ENCODE assay signal across 20 mouse cellular contexts in genomic region chr17:31514696-31515095, GRCm38 (mm10). TPM values are rescaled to one million over a fixed set of nuclear protein-coding genes. Genes with fewer than 3 reads are reported as not detected.
DNase-seq lines count a peak whose midpoint lies in the region; ATAC-seq and TF ChIP-seq lines count a peak whose summit lies in the region.
"Had no signal": no experiment of that assay in that cellular context is flagged by ENCODE, and none has a peak within 500 bp of the region (broad histone marks: within the 10 kb centered on the region; RNA-seq: fewer than 3 reads in every experiment).

No protein-coding gene starts in this region.

- ATAC-seq in hindbrain, embryonic 12.5 days (ENCODE audit: low FRiP score) = no peak
- no peak for ATAC-seq in hindbrain, postnatal 0 days
- ATAC-seq in midbrain, embryonic 14.5 days (ENCODE audit: low FRiP score, low TSS enrichment) = no peak
- ATAC-seq in midbrain, embryonic 13.5 days = no peak
- ATAC-seq: activated CD4-positive, CD25-positive, alpha-beta regulatory T cell, adult 4 months; CD4-positive, CD25-positive, alpha-beta regulatory T cell, adult 4 months; forebrain, embryonic 14.5 days; forebrain, postnatal 0 days; intestine, embryonic 15.5 days had no signal

- no peak for TF ChIP-seq POLR2A in brain, embryonic 14.5 days (IDR thresholded peaks at IDR 0.05; ENCODE audit: borderline replicate concordance, extremely low read depth, insufficient read depth, insufficient read length, poor library complexity, severe bottlenecking)

- peaks cover 12% of the 10 kb centered on the region for H3K4me1 ChIP-seq in hindbrain, embryonic 12.5 days
- peaks cover 3% of the 10 kb centered on the region; the same call in 1 of the 2 replicates for H3K4me1 ChIP-seq in hindbrain, postnatal 0 days (ENCODE audit: insufficient read depth, low read length)
- H3K4me1 ChIP-seq in midbrain, embryonic 14.5 days (ENCODE audit: control insufficient read depth, insufficient read depth, low read length) = peaks cover 11% of the 10 kb centered on the region
- H3K4me1 ChIP-seq in midbrain, embryonic 13.5 days (replicated peaks) = peaks cover 22% of the 10 kb centered on the region

- no peaks in the 10 kb centered on the region for H3K9me3 ChIP-seq in hindbrain, embryonic 12.5 days (replicated peaks)
- no peaks in the 10 kb centered on the region for H3K9me3 ChIP-seq in hindbrain, postnatal 0 days (ENCODE audit: low read length)
- H3K9me3 ChIP-seq in midbrain, embryonic 14.5 days (ENCODE audit: control insufficient read depth, low read length) = no peaks in the 10 kb centered on the region
- H3K9me3 ChIP-seq in midbrain, embryonic 13.5 days = no peaks in the 10 kb centered on the region
- H3K9me3 ChIP-seq: forebrain, embryonic 10.5 days; intestine, embryonic 15.5 days had no signal

- H3K4me3 ChIP-seq in hindbrain, embryonic 12.5 days = no peak overlapping the region
- H3K4me3 ChIP-seq in hindbrain, postnatal 0 days (ENCODE audit: low read length) = no peak overlapping the region
- H3K4me3 ChIP-seq in midbrain, embryonic 14.5 days (replicated peaks; ENCODE audit: low read depth, low read length) = no peak overlapping the region
- no peak overlapping the region for H3K4me3 ChIP-seq in midbrain, embryonic 13.5 days (replicated peaks)
- H3K4me3 ChIP-seq: forebrain, embryonic 10.5 days; gastrocnemius, adult 2 months; intestine, embryonic 15.5 days had no signal

- no peak for TF ChIP-seq CTCF in hindbrain, postnatal 0 days (IDR thresholded peaks at IDR 0.05; ENCODE audit: low read depth)
- no peak for TF ChIP-seq CTCF in brain, embryonic 14.5 days (IDR thresholded peaks at IDR 0.05; ENCODE audit: borderline replicate concordance, extremely low read depth, insufficient read depth, insufficient read length)

- H3K27ac ChIP-seq in hindbrain, embryonic 12.5 days = 0 out of 2 replicates have a peak overlapping the region, but pooled peaks have one; percentile 37
- H3K27ac ChIP-seq in hindbrain, postnatal 0 days = no peak overlapping the region
- H3K27ac ChIP-seq in midbrain, embryonic 14.5 days (replicated peaks; ENCODE audit: low read depth, low read length) = no peak overlapping the region
- no peak overlapping the region for H3K27ac ChIP-seq in midbrain, embryonic 13.5 days
- H3K27ac ChIP-seq: forebrain, embryonic 10.5 days; gastrocnemius, adult 2 months; intestine, embryonic 15.5 days had no signal

- WGBS in hindbrain, embryonic 12.5 days = 50% methylated on average over 1 of the region's 1 CpGs
- WGBS in hindbrain, postnatal 0 days = 59% methylated on average over 1 of the region's 1 CpGs
- 68% methylated on average over 1 of the region's 1 CpGs for WGBS in midbrain, embryonic 14.5 days
- 48% methylated on average over 1 of the region's 1 CpGs for WGBS in midbrain, embryonic 13.5 days

- no peak for DNase-seq in hindbrain, postnatal 0 days (ENCODE audit: low spot score)
- DNase-seq in midbrain, embryonic 14.5 days = peak; percentile 69
- peak; percentile 35 for DNase-seq in brain, embryonic 14.5 days (ENCODE audit: low read depth)
- DNase-seq in layer of hippocampus, postnatal 36 days = no peak
- DNase-seq: adrenal gland, adult 8-10 months; cerebellum, adult 11-12 months; cerebellum, adult 8-10 months; forebrain, postnatal 0 days; gastrocnemius, adult 2 months; gastrocnemius, postnatal 14 days; heart, adult 11 months; kidney, adult 11 months had no signal

- H3K4me2 ChIP-seq in hindbrain, embryonic 12.5 days (replicated peaks) = no peak overlapping the region
- H3K4me2 ChIP-seq in hindbrain, postnatal 0 days (ENCODE audit: low read depth, low read length) = no peak overlapping the region
- no peak overlapping the region for H3K4me2 ChIP-seq in midbrain, embryonic 14.5 days (ENCODE audit: low read length)
- H3K4me2 ChIP-seq in midbrain, embryonic 13.5 days (replicated peaks) = no peak overlapping the region
- H3K4me2 ChIP-seq: heart, embryonic 11.5 days; intestine, embryonic 15.5 days had no signal

- no peaks in the 10 kb centered on the region for H3K36me3 ChIP-seq in hindbrain, embryonic 12.5 days
- H3K36me3 ChIP-seq in hindbrain, postnatal 0 days (ENCODE audit: insufficient read depth, low read length) = peaks cover 7% of the 10 kb centered on the region
- peaks cover 3% of the 10 kb centered on the region for H3K36me3 ChIP-seq in midbrain, embryonic 14.5 days (ENCODE audit: control insufficient read depth, insufficient read depth, low read length)
- peaks cover 3% of the 10 kb centered on the region for H3K36me3 ChIP-seq in midbrain, embryonic 13.5 days

- no peaks in the 10 kb centered on the region for H3K27me3 ChIP-seq in hindbrain, embryonic 12.5 days
- no peaks in the 10 kb centered on the region for H3K27me3 ChIP-seq in hindbrain, postnatal 0 days (ENCODE audit: insufficient read depth, low read length)
- H3K27me3 ChIP-seq in midbrain, embryonic 14.5 days (ENCODE audit: control insufficient read depth, insufficient read depth, low read length) = no peaks in the 10 kb centered on the region
- H3K27me3 ChIP-seq in midbrain, embryonic 13.5 days = no peaks in the 10 kb centered on the region
- H3K27me3 ChIP-seq: intestine, embryonic 15.5 days had no signal

- H3K9ac ChIP-seq in hindbrain, embryonic 12.5 days = no peak overlapping the region
- H3K9ac ChIP-seq in hindbrain, postnatal 0 days (replicated peaks; ENCODE audit: low read length) = no peak overlapping the region
- no peak overlapping the region for H3K9ac ChIP-seq in midbrain, embryonic 14.5 days (replicated peaks; ENCODE audit: low read length)
- no peak overlapping the region for H3K9ac ChIP-seq in midbrain, embryonic 13.5 days (replicated peaks)
- H3K9ac ChIP-seq: forebrain, postnatal 0 days; intestine, embryonic 15.5 days had no signal

RNA-seq across cellular contexts. Expression of gene Wdr4, which starts 5.1 kb away (rescaled TPM):
- polyA plus RNA-seq in hindbrain, embryonic 12.5 days (2016; fragmentation: Nextera tagmentation; extraction: Ambion mirVana) = 36.2 and 39.0 TPM in 2 replicates
- total RNA-seq in hindbrain, postnatal 0 days (2014; rRNA removed) = 50.9 and 56.5 TPM in 2 replicates
- polyA plus RNA-seq in hindbrain, postnatal 0 days (2015; fragmentation: Nextera tagmentation; extraction: Ambion mirVana) = 26.3 and 26.8 TPM in 2 replicates
- polyA plus RNA-seq in midbrain, embryonic 14.5 days (2014; fragmentation: Nextera tagmentation; extraction: Ambion mirVana) = 32.2 and 40.3 TPM in 2 replicates
- 39.6 and 43.1 TPM in 2 replicates for polyA plus RNA-seq in midbrain, embryonic 13.5 days (2015; fragmentation: Nextera tagmentation; extraction: Ambion mirVana)
- polyA plus RNA-seq in brain, embryonic 14.5 days (2012; rRNA removed) = 40.9 and 50.4 TPM in 2 replicates
- total RNA-seq in layer of hippocampus, postnatal 36 days (2021) = 10 to 100 TPM; 19.5 to 22.6 TPM

RNA-seq across cellular contexts. Expression of gene Ndufv3, which starts 5.2 kb away (rescaled TPM):
- polyA plus RNA-seq in hindbrain, embryonic 12.5 days (2016; fragmentation: Nextera tagmentation; extraction: Ambion mirVana) = 230 and 273 TPM in 2 replicates
- total RNA-seq in hindbrain, postnatal 0 days (2014; rRNA removed) = 226 and 267 TPM in 2 replicates
- polyA plus RNA-seq in hindbrain, postnatal 0 days (2015; fragmentation: Nextera tagmentation; extraction: Ambion mirVana) = 562 and 575 TPM in 2 replicates
- polyA plus RNA-seq in midbrain, embryonic 14.5 days (2014; fragmentation: Nextera tagmentation; extraction: Ambion mirVana) = 419 and 525 TPM in 2 replicates
- polyA plus RNA-seq in midbrain, embryonic 13.5 days (2015; fragmentation: Nextera tagmentation; extraction: Ambion mirVana) = 364 and 385 TPM in 2 replicates
- polyA plus RNA-seq in brain, embryonic 14.5 days (2012; rRNA removed) = 150 and 186 TPM in 2 replicates
- 100 to 1,000 TPM; 267 to 275 TPM for total RNA-seq in layer of hippocampus, postnatal 36 days (2021)

RNA-seq across cellular contexts. Expression of gene Pknox1, which starts 49.8 kb away (rescaled TPM):
- 39.8 and 40.2 TPM in 2 replicates for polyA plus RNA-seq in hindbrain, embryonic 12.5 days (2016; fragmentation: Nextera tagmentation; extraction: Ambion mirVana)
- total RNA-seq in hindbrain, postnatal 0 days (2014; rRNA removed) = 31.2 and 36.7 TPM in 2 replicates
- 25.0 and 25.1 TPM in 2 replicates for polyA plus RNA-seq in hindbrain, postnatal 0 days (2015; fragmentation: Nextera tagmentation; extraction: Ambion mirVana)
- polyA plus RNA-seq in midbrain, embryonic 14.5 days (2014; fragmentation: Nextera tagmentation; extraction: Ambion mirVana) = 21.1 and 26.0 TPM in 2 replicates
- polyA plus RNA-seq in midbrain, embryonic 13.5 days (2015; fragmentation: Nextera tagmentation; extraction: Ambion mirVana) = 23.8 and 24.6 TPM in 2 replicates
- polyA plus RNA-seq in brain, embryonic 14.5 days (2012; rRNA removed) = 32.2 and 36.8 TPM in 2 replicates
- total RNA-seq in layer of hippocampus, postnatal 36 days (2021) = 10 to 100 TPM; 14.6 to 17.2 TPM

Comparison
In these comparisons a context has a peak if more than half of its experiments do, and no peak if none do; other contexts are left out.
1. DNase-seq: peak in midbrain, embryonic 14.5 days (single experiment) and brain, embryonic 14.5 days (single experiment); none in hindbrain, postnatal 0 days (single experiment) and layer of hippocampus, postnatal 36 days (0 of 2).